Mouse (Mus musculus) intestine, embryonic 14.5 days (tissue): ENCODE measurements around the gene 1700025G04Rik. TPM values are rescaled to one million over a fixed set of nuclear protein-coding genes. Genes with fewer than 3 reads are reported as not detected.
A peak's percentile ranks its signal among the peaks of the same experiment; 100 is the strongest.

Source experiments
- ATAC-seq: fragments of 200-750 bp; cut with Nextera tagmentation; replicated peaks from 2 replicates; pipeline ENCODE4 v1.8.0; 2017; ENCODE audit warnings: low read depth, moderate number of reproducible peaks, moderate TSS enrichment, moderate library complexity; ENCODE audit not compliant: low FRiP score, low TSS enrichment
- DNase-seq: peaks from one replicate; pipeline ENCODE4 v3.0.0-alpha.2; 2018; ENCODE audit warnings: low spot score
- H3K27ac ChIP-seq: fragments of 300-500 bp; sonication (generic); 2 replicates; pipeline ENCODE4 v1.5.1; 2014; ENCODE audit warnings: low read depth, mild to moderate bottlenecking, control low read depth
- H3K27me3 ChIP-seq: fragments of 300-500 bp; sonication (generic); replicated peaks from 2 replicates; pipeline ENCODE4 v1.6.1; 2014; ENCODE audit warnings: low read length, control low read depth; ENCODE audit not compliant: control insufficient read depth, insufficient read depth
- H3K36me3 ChIP-seq: fragments of 300-500 bp; sonication (generic); 2 replicates; pipeline ENCODE4 v1.6.1; 2014; ENCODE audit warnings: low read length, control low read depth; ENCODE audit not compliant: control insufficient read depth, insufficient read depth
- H3K4me1 ChIP-seq: fragments of 300-500 bp; sonication (generic); replicated peaks from 2 replicates; pipeline ENCODE4 v1.6.1; 2014; ENCODE audit warnings: low read length, control low read depth, mixed read lengths; ENCODE audit not compliant: control insufficient read depth, insufficient read depth
- H3K4me2 ChIP-seq: fragments of 300-500 bp; sonication (generic); 2 replicates; pipeline ENCODE4 v1.6.1; 2014; ENCODE audit warnings: low read length
- H3K4me3 ChIP-seq: fragments of 300-500 bp; sonication (generic); 2 replicates; pipeline ENCODE4 v1.5.1; 2014; ENCODE audit warnings: low read depth, low read length, control low read depth, mixed read lengths
- H3K9ac ChIP-seq: fragments of 300-500 bp; sonication (generic); 2 replicates; pipeline ENCODE4 v1.6.1; 2014; ENCODE audit warnings: mild to moderate bottlenecking, low read length
- H3K9me3 ChIP-seq: fragments of 300-500 bp; sonication (generic); 2 replicates; pipeline ENCODE4 v1.6.1; 2016; ENCODE audit warnings: low read length, control low read depth; ENCODE audit not compliant: control insufficient read depth
- WGBS: fragments of 180-500 bp; shearing (Covaris S2); extraction: QIAGEN DNeasy Blood & Tissue Kit; methylation state at CpG from one replicate; pipeline ENCODE4 v1.1.7; 2014; 5-methylcytosine and 5-hydroxymethylcytosine counted together
- polyA plus RNA-seq: library from polyadenylated mRNA; unstranded; fragments of >200 nt; fragmentation: Nextera tagmentation; extraction: Ambion mirVana; gene quantifications from 2 replicates; pipeline ENCODE4 v1.2.1, GENCODE M21; 2014

The 1700025G04Rik gene
- polyA plus RNA-seq, 1 experiment from 2014 or later: 27.7 TPM

DNA sequence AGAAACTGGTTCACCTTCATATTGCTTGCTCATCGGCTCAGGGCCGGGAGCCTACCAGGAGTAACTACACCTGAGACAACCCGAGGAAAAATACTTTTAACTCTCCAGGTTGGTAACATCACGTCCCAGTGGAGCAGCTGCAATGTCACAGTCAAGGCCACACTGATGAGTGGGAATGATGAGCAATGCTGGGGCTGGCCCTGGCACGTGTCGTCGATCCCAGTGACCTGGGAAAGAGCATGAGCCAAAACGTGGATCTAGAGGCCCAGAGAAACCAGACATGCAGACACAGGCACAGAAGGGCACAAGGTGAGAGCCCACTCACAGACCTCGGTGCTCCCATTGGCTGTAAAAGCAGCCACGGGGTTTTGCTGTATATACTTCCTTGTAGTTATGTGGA is 202.8 kb downstream of the 1700025G04Rik start:
- peak overlapping the region; percentile 51; the same call in 1 of the 2 replicates for H3K27ac ChIP-seq
- ATAC-seq: no peak
- H3K4me3 ChIP-seq: no peak overlapping the region
- no peak overlapping the region for H3K9ac ChIP-seq
- peaks cover 28% of the 10 kb centered on the region for H3K4me1 ChIP-seq
- H3K9me3 ChIP-seq: no peaks in the 10 kb centered on the region
- no peak overlapping the region for H3K4me2 ChIP-seq
- 73% methylated on average over 10 of the region's 10 CpGs for WGBS
- DNase-seq: no peak
- no peaks in the 10 kb centered on the region for H3K27me3 ChIP-seq
- 0 out of 2 replicates have a peak, but pooled peaks cover 3% of the 10 kb centered on the region for H3K36me3 ChIP-seq

DNA sequence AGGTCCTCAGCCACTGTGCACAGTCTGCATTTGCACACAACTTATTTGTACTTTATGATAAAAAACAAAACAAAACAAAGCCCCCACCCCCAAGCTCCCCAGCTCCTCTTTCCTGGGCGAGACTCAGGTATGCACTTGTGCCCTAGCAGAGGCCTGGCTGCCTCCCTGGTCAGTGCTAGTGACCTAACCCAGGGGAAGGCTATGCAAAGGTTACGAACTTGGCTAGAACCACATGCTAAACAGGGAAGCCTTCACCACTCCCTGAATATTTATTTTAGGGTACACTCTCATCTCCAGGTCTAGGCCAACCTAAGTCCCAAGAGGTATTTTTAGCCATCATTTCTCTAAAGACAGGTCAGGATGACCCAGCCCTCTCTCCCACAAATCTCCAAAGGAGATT is 203.8 kb downstream of the 1700025G04Rik start:
- Histone ChIP-seq H3K9ac (no peak overlapping the region), H3K27ac (no peak overlapping the region), H3K4me3 (no peak overlapping the region), H3K27me3 (no peaks in the 10 kb centered on the region), H3K4me2 (no peak overlapping the region), H3K9me3 (no peaks in the 10 kb centered on the region), H3K36me3 (0 out of 2 replicates have a peak, but pooled peaks cover 3% of the 10 kb centered on the region), H3K4me1 (peaks cover 24% of the 10 kb centered on the region)
- DNase-seq: no peak
- no peak for ATAC-seq
- whole genome bisulfite sequencing: 90% methylated on average over 2 of the region's 2 CpGs

DNA sequence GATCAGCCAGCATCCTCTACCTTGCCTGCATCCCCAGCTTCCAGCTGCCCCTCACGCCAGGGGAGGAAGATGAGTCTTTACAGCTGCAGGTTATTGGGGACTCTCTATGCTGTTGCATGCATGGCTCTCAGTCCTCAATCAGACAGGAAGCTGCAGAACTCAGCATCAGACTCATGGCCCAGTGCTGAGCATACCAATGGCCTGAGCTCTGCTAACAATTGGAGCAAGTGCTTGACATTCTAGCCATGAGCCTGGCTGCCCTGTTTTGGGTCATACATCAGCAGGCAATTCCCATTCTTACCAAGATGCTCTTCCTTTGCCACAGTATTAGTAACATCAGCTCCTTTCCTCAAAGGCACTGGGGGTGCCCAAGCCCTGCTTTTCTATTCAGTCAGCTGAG is 208.7 kb downstream of the 1700025G04Rik start:
- no peak overlapping the region for H3K4me3 ChIP-seq
- DNase-seq: no peak
- ATAC-seq: no peak
- no peak overlapping the region for H3K27ac ChIP-seq
- H3K9ac ChIP-seq: no peak overlapping the region
- 76% methylated on average over 1 of the region's 1 CpGs for WGBS
- peaks cover 5% of the 10 kb centered on the region; the same call in 1 of the 2 replicates for H3K4me1 ChIP-seq
- H3K9me3 ChIP-seq: no peaks in the 10 kb centered on the region
- H3K27me3 ChIP-seq: no peaks in the 10 kb centered on the region
- H3K4me2 ChIP-seq: no peak overlapping the region
- H3K36me3 ChIP-seq: 0 out of 2 replicates have a peak, but pooled peaks cover 3% of the 10 kb centered on the region

DNA sequence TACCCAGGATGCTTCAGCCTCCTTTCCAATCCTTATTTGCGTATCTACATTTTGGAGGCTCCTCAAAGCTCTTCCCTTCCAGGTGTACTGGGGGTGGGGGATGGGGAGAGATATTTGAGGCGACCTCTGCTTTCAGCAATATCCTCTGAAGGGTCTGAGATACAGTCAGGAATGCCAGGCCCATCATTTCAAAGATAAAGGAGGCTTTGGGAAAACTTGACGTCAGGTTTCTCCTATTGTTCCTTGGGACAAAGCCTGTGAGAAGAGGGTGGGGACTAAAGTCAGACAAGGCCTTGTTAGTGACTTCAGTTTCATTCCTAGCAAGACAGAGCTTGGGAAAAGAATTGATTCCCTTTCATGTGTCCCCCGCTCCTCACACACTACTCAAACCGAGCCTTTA is 209.2 kb downstream of the 1700025G04Rik start:
- H3K4me1 ChIP-seq: peaks cover 5% of the 10 kb centered on the region; the same call in 1 of the 2 replicates
- no peak overlapping the region for H3K9ac ChIP-seq
- H3K27me3 ChIP-seq: no peaks in the 10 kb centered on the region
- ATAC-seq (no peak), DNase-seq (no peak)
- H3K36me3 ChIP-seq: 0 out of 2 replicates have a peak, but pooled peaks cover 3% of the 10 kb centered on the region
- H3K9me3 ChIP-seq: no peaks in the 10 kb centered on the region
- no peak overlapping the region for H3K4me3 ChIP-seq
- WGBS: 77% methylated on average over 5 of the region's 5 CpGs
- H3K4me2 ChIP-seq: no peak overlapping the region
- H3K27ac ChIP-seq: no peak overlapping the region

DNA sequence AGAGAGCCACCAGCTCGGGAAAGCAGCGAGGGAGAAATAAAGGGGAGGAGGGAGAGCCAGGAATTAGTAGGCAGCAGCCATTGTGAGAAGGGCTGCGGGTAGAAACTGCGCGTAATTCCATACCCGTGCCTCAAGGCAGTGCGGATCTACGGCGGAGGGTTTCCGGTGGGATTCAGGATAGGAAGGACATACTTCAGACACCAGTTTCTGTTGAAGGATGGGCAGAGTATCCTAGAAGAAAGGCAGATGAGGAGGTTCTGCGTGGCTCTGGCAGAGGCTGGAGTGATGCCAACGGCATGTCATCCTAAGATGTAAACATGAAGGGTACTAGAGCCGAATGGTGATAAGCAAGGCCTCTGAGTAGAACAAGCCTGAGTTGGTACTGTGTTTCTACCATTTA is 210.0 kb downstream of the 1700025G04Rik start:
- ATAC-seq (no peak), DNase-seq (no peak)
- 72% methylated on average over 13 of the region's 13 CpGs for WGBS
- H3K4me1 ChIP-seq: peaks cover 5% of the 10 kb centered on the region; the same call in 1 of the 2 replicates
- no peak overlapping the region for H3K27ac ChIP-seq
- H3K9me3 ChIP-seq: no peaks in the 10 kb centered on the region
- H3K4me2 ChIP-seq: no peak overlapping the region
- 0 out of 2 replicates have a peak, but pooled peaks cover 3% of the 10 kb centered on the region for H3K36me3 ChIP-seq
- H3K27me3 ChIP-seq: no peaks in the 10 kb centered on the region
- no peak overlapping the region for H3K9ac ChIP-seq
- H3K4me3 ChIP-seq: no peak overlapping the region

DNA sequence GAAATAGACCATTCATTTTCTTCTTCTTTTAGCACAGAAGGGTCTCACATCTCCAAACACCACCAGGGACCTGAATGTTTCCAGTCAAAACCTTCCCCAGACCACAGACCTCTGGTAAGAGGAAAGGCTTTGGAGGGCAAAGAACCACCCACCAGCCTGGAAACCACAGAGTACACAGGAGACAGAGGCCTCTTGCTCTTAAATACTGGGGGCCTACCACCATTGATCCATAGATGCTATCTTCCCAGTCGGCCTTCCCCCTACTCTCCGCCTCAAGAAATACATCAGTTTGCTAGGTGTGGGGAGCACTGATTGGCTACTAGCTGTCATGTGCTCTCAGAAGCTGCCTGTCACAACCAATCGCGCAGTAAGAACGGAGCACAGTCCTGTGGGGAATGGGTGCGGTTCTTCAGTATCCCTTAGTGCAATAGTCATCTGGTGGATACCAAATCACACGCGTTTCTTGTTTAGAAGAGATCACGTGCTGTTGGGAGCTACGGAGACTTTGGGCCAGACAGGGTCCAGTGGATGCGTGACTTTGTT is 210.5 kb downstream of the 1700025G04Rik start:
- Histone ChIP-seq H3K27ac (no peak overlapping the region), H3K27me3 (no peaks in the 10 kb centered on the region), H3K4me2 (no peak overlapping the region), H3K9me3 (no peaks in the 10 kb centered on the region), H3K4me3 (no peak overlapping the region), H3K4me1 (peaks cover 5% of the 10 kb centered on the region; the same call in 1 of the 2 replicates), H3K36me3 (0 out of 2 replicates have a peak, but pooled peaks cover 3% of the 10 kb centered on the region), H3K9ac (no peak overlapping the region)
- ATAC-seq (no peak), DNase-seq (no peak)
- WGBS: 84% methylated on average over 11 of the region's 11 CpGs

DNA sequence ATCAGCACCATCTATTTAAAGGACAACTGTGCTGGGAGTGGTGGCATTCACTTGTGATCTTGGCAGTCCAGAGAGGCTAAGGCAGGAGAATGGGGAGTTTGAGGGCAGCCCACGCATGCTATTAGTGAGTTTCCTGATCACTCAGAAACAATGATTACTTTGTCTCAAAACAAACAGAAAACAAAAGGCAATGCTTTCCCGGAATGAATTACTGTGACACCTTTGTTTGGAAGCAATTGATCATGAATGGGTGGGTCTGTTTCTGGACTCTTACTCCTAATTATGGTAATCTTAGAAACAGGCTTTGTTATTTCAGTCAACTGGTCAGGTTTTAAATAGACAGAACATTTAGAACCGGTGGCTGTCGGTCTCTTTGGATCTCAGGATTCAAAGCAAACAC is 211.5 kb downstream of the 1700025G04Rik start:
- no peak for ATAC-seq
- H3K27me3 ChIP-seq: no peaks in the 10 kb centered on the region
- H3K9ac ChIP-seq: no peak overlapping the region
- WGBS: 40% methylated on average over 4 of the region's 4 CpGs
- peaks cover 5% of the 10 kb centered on the region; the same call in 1 of the 2 replicates for H3K4me1 ChIP-seq
- no peak overlapping the region for H3K4me2 ChIP-seq
- no peaks in the 10 kb centered on the region for H3K36me3 ChIP-seq
- H3K27ac ChIP-seq: no peak overlapping the region
- no peaks in the 10 kb centered on the region for H3K9me3 ChIP-seq
- no peak for DNase-seq
- no peak overlapping the region for H3K4me3 ChIP-seq

DNA sequence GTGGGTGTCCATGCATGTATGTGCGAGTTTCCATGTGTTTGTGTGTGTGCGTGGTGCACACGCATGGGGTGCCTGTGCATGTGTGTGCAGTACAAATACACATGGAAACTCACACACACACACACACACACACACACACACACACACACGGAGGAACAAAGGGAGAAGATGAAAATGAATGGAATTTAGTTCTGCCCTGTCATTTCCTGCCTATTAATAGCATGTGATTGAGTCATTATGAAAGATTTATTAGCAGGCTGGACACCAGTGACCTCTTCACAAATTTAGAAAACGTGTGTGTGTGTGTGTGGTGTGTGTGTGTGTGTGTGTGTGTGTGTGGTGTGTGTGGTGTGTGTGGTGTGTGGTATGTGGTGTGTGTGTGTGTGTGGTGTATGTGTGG is 217.0 kb downstream of the 1700025G04Rik start:
- Histone ChIP-seq H3K36me3 (no peaks in the 10 kb centered on the region), H3K27me3 (no peaks in the 10 kb centered on the region), H3K4me3 (no peak overlapping the region), H3K9ac (no peak overlapping the region), H3K9me3 (no peaks in the 10 kb centered on the region), H3K4me1 (no peaks in the 10 kb centered on the region), H3K27ac (no peak overlapping the region), H3K4me2 (no peak overlapping the region)
- ATAC-seq (no peak), DNase-seq (peak; percentile 43)
- WGBS: 69% methylated on average over 5 of the region's 5 CpGs

DNA sequence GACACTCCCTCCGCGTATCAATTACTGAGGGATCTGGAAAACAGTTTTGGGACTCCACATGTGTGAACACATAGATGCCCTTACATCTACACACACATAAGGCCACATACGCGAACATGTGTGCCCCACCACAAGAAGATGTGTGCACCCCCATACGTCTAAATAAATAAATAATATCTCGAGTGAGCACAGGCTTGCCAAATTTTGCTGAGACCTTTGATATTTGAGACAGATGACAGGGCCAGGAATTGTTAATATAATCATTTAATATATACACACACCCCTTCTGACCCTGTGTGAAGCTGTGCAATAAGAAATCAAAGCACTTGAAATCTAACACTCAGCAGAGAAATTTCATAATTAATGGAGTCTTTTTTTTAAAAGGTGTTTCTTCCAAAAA is 225.6 kb downstream of the 1700025G04Rik start:
- Histone ChIP-seq H3K4me3 (no peak overlapping the region), H3K9me3 (no peaks in the 10 kb centered on the region), H3K4me2 (no peak overlapping the region), H3K4me1 (peaks cover 5% of the 10 kb centered on the region), H3K27me3 (no peaks in the 10 kb centered on the region), H3K27ac (no peak overlapping the region), H3K9ac (no peak overlapping the region), H3K36me3 (no peaks in the 10 kb centered on the region)
- WGBS: 79% methylated on average over 6 of the region's 6 CpGs
- DNase-seq (no peak), ATAC-seq (no peak)
